ENCODE assay signal across 22 mouse cellular contexts in the genomic region with DNA sequence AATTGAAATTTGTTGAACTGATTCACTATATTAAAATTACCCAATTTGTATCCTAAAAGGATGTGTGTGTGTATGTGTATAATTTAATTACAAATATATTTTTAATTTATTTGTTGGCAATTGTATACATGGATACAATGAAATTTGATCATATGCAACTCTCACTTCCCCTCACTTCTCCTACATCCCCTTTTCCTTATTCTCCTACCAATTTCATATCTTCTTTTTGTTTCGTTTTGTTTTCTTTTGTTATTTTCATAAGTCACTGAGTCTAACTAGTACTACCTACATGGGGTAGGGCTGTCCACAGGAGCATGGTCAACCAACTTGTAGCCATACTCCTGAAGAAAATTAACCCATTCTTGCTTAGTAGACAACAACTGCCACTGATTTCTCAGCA.
"Had no signal": no experiment of that assay in that cellular context is flagged by ENCODE, and none has a peak within 500 bp of the region (broad histone marks: within the 10 kb centered on the region; RNA-seq: fewer than 3 reads in every experiment).

No protein-coding gene starts in this region.

- DNase-seq: heart, postnatal 10 days; heart, postnatal 14 days; heart, postnatal 36 days; heart, postnatal 4 days; kidney, adult 11 months; kidney, adult 18-20 months; kidney, adult 2 months; kidney, adult 8-10 months; kidney, adult 9 months; kidney, postnatal 10 days; kidney, postnatal 14 days; kidney, postnatal 25 days; kidney, postnatal 36 days; kidney, postnatal 4 days; layer of hippocampus, adult 9-11 months; layer of hippocampus, postnatal 36 days had no signal

- ATAC-seq: hindbrain, embryonic 16.5 days; hindbrain, postnatal 0 days; inflammation-experienced regulatory T-cells, adult 6 months; intestine, embryonic 15.5 days; intestine, embryonic 16.5 days; intestine, postnatal 0 days had no signal
